Mouse (Mus musculus) adrenal gland, postnatal 14 days (tissue): ENCODE data around the gene Fbxo39. TPM values are rescaled to one million over a fixed set of nuclear protein-coding genes. Genes with fewer than 3 reads are reported as not detected.

Source experiments
- DNase-seq: peaks from one replicate; pipeline ENCODE4 v3.0.0; 2021; ENCODE audit warnings: mixed read lengths
- total RNA-seq: library from RNA; stranded (reverse); gene quantifications from 2 replicates; pipeline ENCODE4 v1.2.3, GENCODE M21; 2021

Gene Fbxo39
- total RNA-seq, 1 experiment from 2014 or later, result not detected

DNA sequence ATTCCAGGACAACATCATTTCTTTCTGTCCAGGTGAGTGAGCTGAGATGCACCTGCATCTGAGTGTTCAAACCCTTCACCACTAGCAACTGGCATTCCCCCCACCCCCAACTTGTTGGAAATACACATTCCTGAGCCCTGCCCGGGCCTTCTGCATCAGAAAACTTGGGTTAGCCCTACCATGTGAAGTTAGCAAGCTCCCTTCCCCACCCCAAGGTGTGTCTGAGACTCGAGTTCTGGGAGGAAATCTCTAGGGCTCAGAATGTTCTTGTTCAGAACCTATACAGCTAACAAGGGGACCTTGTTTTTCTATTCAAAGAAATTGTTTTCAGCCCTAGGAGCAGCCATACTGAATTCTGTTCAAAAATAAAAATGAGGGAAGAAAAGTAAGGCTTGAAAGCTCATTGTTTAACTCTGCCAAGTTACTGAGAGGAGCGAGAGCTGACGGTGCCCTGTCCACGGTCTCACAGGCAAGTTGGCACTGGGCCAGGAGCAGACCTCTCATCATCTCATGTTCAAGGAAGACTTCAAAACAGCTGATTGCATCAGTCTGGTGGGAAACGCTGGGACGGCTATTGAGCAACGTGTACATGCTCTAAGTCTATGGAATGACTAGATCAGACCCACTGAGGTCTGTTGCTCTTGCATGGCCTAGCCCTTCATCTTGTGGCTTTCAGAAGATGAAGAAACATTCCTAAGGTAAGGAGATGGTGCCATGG is 49.4 kb downstream of the Fbxo39 start:
- DNase-seq, result peak; percentile 59

DNA sequence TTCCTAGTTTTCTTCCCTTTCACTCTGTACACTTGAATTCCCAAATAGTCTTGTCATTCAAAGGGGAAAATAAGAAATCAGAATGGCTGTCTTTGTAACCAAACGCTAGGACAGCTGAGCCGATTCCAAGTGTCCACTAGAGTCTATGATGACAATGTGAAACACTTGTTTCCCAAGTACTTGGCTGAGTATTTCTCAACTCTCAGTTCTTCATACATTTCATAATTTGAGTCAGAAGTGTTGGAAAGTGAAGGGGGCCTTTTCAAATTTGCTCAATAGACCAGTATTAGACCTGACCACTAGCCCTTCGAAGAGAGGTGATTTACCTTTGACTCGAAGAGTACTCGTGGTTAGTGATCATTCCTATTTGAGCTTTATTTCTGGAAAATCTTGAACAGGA is 50.3 kb downstream of the Fbxo39 start:
- no peak for DNase-seq

DNA sequence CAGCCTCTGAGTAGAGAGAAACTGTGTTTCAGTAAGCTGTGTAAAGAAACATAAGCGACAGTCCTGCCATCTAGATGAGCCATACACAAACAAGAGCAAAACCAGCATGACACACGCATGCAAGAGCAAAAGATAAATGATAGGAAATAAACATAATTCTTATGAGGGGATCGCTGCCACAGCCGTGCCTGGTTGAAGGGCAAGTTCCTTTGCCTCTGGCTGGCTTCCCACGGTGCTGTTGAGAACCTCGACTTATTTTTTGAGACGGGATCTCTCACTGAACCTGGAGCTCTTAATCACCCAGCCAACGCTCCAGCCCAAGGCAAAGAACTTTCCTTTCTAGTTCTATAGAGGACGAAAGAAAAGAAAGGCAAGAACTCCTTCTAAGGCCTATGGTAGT is 51.9 kb downstream of the Fbxo39 start:
- peak; percentile 71 for DNase-seq

DNA sequence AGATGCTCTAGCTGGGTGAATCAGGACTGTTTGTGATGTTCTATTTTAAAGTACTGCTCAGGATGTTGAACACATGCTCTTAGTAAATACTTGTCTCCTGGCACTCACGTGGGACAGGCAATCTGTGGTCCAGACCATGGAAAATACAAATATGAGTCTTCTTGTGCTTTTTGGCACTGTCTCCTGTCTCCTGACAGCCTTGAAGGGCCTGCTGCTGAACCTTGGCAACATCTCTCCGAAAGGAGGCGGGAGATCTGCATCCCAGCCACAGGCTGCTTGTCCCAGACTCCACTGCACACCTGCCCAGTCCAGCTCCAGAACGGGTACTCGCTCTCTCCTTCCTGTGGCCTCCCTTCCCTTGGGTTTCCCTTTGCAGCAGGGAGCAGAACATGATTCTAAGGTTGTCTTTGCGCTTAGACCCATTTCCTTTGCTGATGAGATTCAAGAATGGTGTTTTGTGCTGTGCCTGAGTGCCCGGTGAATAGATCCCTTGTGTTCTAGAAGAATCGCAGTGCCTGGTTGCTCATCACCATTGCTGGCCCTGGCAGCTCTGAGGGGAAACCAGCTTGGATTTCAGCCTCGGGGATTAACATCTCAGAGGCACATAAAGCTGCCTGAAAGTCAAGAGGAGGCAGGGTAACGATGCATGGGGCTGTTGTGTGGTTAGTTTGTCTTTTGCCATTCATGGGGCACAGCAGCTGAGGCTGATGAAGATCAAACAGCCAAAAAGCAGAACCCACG is 53.9 kb downstream of the Fbxo39 start:
- DNase-seq, result no peak

Other genes starting within 250 kb of the Fbxo39 start
- 0.63 and 1.4 TPM in 2 replicates for gene Pitpnm3, start 178.7 kb upstream of the Fbxo39 start, total RNA-seq
- 0.78 and 1.4 TPM in 2 replicates for gene Gm43951, start 107.6 kb upstream of the Fbxo39 start, total RNA-seq
- 8.1 and 9.4 TPM in 2 replicates for gene 4933427D14Rik, start 107.0 kb upstream of the Fbxo39 start, total RNA-seq
- 72.5 and 75.9 TPM in 2 replicates for gene Txndc17, start 106.9 kb upstream of the Fbxo39 start, total RNA-seq
- gene Med31, start 98.9 kb upstream of the Fbxo39 start, total RNA-seq, result 12.3 and 13.6 TPM in 2 replicates
- gene Slc13a5, start 47.2 kb upstream of the Fbxo39 start, total RNA-seq, result 0.11 and 0.15 TPM in 2 replicates
- 15.3 and 16.5 TPM in 2 replicates for gene Xaf1, start 12.8 kb upstream of the Fbxo39 start, total RNA-seq
- gene Tekt1, start 48.0 kb downstream of the Fbxo39 start, total RNA-seq, result not detected in 2 replicates
- gene Smtnl2, start 97.3 kb downstream of the Fbxo39 start, total RNA-seq, result 4.1 and 5.4 TPM in 2 replicates
- 1.7 and 2.8 TPM in 2 replicates for gene Ggt6, start 121.1 kb downstream of the Fbxo39 start, total RNA-seq
- 85.6 and 101 TPM in 2 replicates for gene Mybbp1a, start 126.9 kb downstream of the Fbxo39 start, total RNA-seq
- 6.9 and 13.1 TPM in 2 replicates for gene Spns2, start 175.5 kb downstream of the Fbxo39 start, total RNA-seq
- gene Spns3, start 236.1 kb downstream of the Fbxo39 start, total RNA-seq, result 0.15 and 0.49 TPM in 2 replicates